ENCODE assay signal across 8 mouse cellular contexts in genomic region chr19:15667889-15668623, GRCm38 (mm10).
DNase-seq lines count a peak whose midpoint lies in the region; ATAC-seq and TF ChIP-seq lines count a peak whose summit lies in the region.

No protein-coding gene starts in this region.

- peaks cover 25% of the 10 kb centered on the region; the same call in 1 of the 2 replicates for H3K27me3 ChIP-seq in forebrain, embryonic 12.5 days
- no peaks in the 10 kb centered on the region for H3K27me3 ChIP-seq in midbrain, postnatal 0 days (ENCODE audit: insufficient read depth, low read length)

- H3K4me2 ChIP-seq in forebrain, embryonic 12.5 days: no peak overlapping the region
- H3K4me2 ChIP-seq in midbrain, postnatal 0 days (ENCODE audit: low read depth, low read length, poor library complexity, severe bottlenecking): no peak overlapping the region

- H3K27ac ChIP-seq in forebrain, embryonic 12.5 days: peak overlapping the region; percentile 81
- H3K27ac ChIP-seq in midbrain, postnatal 0 days (ENCODE audit: low read depth, low read length): peak overlapping the region; percentile 13

- no peaks in the 10 kb centered on the region for H3K9me3 ChIP-seq in forebrain, embryonic 12.5 days
- H3K9me3 ChIP-seq in midbrain, postnatal 0 days (ENCODE audit: low read length): no peaks in the 10 kb centered on the region

- peak; percentile 6 for DNase-seq in heart, adult 8-10 months (ENCODE audit: low spot score)
- no peak for DNase-seq in heart, postnatal 25 days (ENCODE audit: low spot score)
- DNase-seq in adrenal gland, postnatal 36 days: peak; percentile 29 to 37
- DNase-seq in kidney, adult 8-10 months: peak; percentile 31 to 63
- DNase-seq in midbrain, postnatal 0 days (ENCODE audit: low spot score): peak; percentile 65
- DNase-seq in ovary, postnatal 14 days (ENCODE audit: low spot score): no peak

- no peaks in the 10 kb centered on the region for H3K36me3 ChIP-seq in forebrain, embryonic 12.5 days (replicated peaks)
- no peaks in the 10 kb centered on the region for H3K36me3 ChIP-seq in midbrain, postnatal 0 days (ENCODE audit: insufficient read depth, low read length)

- H3K4me1 ChIP-seq in forebrain, embryonic 12.5 days: peaks cover 29% of the 10 kb centered on the region
- peaks cover 5% of the 10 kb centered on the region; the same call in 1 of the 2 replicates for H3K4me1 ChIP-seq in midbrain, postnatal 0 days (ENCODE audit: insufficient read depth, low read length)

- ATAC-seq in forebrain, embryonic 12.5 days (ENCODE audit: low FRiP score): peak; percentile 82
- 0 out of 2 replicates have a peak, but pooled peaks have one; percentile 55 for ATAC-seq in midbrain, postnatal 0 days (ENCODE audit: low FRiP score)
- ATAC-seq in erythroid progenitor cell, adult 5-6 weeks (replicated peaks; ENCODE audit: low FRiP score, poor library complexity, severe bottlenecking): no peak

- WGBS in forebrain, embryonic 12.5 days: 34% methylated on average over 13 of the region's 13 CpGs
- WGBS in midbrain, postnatal 0 days: 29% methylated on average over 13 of the region's 13 CpGs

- TF ChIP-seq CTCF in midbrain, postnatal 0 days (IDR thresholded peaks at IDR 0.05): no peak

- intact Hi-C loops in heart, postnatal 25 days (cut with DNase I): no loop called here

- H3K9ac ChIP-seq in forebrain, embryonic 12.5 days: no peak overlapping the region
- no peak overlapping the region for H3K9ac ChIP-seq in midbrain, postnatal 0 days (replicated peaks; ENCODE audit: low read length, poor library complexity, severe bottlenecking)

- H3K4me3 ChIP-seq in forebrain, embryonic 12.5 days (replicated peaks): no peak overlapping the region
- no peak overlapping the region for H3K4me3 ChIP-seq in midbrain, postnatal 0 days (ENCODE audit: low read depth, low read length)

Comparison
In these comparisons a context has a peak if more than half of its experiments do, and no peak if none do; other contexts are left out.
1. DNase-seq: peak in heart, adult 8-10 months (single experiment), adrenal gland, postnatal 36 days (2 of 2), kidney, adult 8-10 months (2 of 2) and midbrain, postnatal 0 days (single experiment); none in heart, postnatal 25 days (single experiment) and ovary, postnatal 14 days (single experiment).